Mouse (Mus musculus): ENCODE measurements at regions not wholly inside any gene's neighbourhood (a gene's known extent, or its start where the extent isn't known, plus 50 kb on each side); places are given as distances from the start of the nearest gene placed in this dataset.
A peak's percentile ranks its signal among the peaks of the same experiment; 100 is the strongest.

DNA sequence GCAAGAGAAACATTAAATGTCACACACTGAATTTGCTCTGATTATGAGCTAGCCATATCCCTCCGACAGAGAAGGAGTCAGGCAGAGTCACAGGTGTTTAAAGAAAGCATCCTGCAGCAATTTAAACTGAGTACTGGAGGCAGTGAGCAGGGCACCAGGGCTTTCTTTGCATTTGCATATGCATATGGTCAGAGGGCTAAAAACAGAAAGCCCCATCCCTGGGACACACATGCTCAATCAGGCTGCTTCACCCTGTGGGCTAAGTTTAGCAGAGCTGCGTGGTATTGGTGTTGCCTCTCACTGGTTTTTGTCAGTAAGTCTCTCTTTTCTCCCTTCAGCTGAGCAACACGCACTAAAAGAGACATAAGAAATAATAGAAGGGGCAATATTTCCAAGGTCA lies 289.9 kb upstream of the Rps6ka3 start:
- WGBS = 44% methylated on average over 3 of the region's 3 CpGs
- Histone ChIP-seq H3K4me3 (ENCODE audit: low read depth, low read length) (no peak overlapping the region), H3K9ac (ENCODE audit: low read length) (no peak overlapping the region), H3K4me2 (ENCODE audit: low read depth, low read length, severe bottlenecking) (no peak overlapping the region), H3K27me3 (ENCODE audit: control insufficient read depth, insufficient read depth, low read length) (peaks cover 5% of the 10 kb centered on the region; the same call in 1 of the 2 replicates), H3K27ac (ENCODE audit: low read depth, low read length) (no peak overlapping the region), H3K36me3 (ENCODE audit: control insufficient read depth, insufficient read depth, low read length) (no peaks in the 10 kb centered on the region), H3K4me1 (replicated peaks; ENCODE audit: control insufficient read depth, insufficient read depth, low read length) (no peaks in the 10 kb centered on the region), H3K9me3 (ENCODE audit: control insufficient read depth, low read length) (no peaks in the 10 kb centered on the region)
- ATAC-seq (replicated peaks; ENCODE audit: low FRiP score) = no peak
- no peak for DNase-seq (ENCODE audit: low spot score)

DNA sequence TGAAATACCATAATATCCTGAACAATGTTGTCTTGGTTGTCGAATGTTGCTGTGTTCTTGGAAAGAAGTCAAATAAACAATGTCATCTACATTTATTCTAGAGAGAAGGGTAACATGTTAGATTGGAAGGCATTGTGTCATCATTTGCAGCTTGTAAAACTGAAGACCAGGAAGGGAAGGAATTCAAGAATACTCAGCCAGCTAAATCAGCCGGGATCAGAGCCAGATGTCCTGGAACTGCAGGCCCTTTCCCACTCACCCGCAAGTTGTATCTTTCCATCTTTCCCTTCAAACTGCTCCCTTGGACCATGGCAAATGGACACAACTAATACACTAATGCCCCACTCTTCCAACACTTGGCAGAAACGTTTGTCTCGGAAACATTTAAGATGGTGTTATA lies 288.7 kb upstream of the Rps6ka3 start:
- no peaks in the 10 kb centered on the region for H3K9me3 ChIP-seq (ENCODE audit: control insufficient read depth, low read length)
- ATAC-seq (replicated peaks; ENCODE audit: low FRiP score) (no peak), DNase-seq (ENCODE audit: low spot score) (no peak)
- no peak overlapping the region for H3K27ac ChIP-seq (ENCODE audit: low read depth, low read length)
- H3K9ac ChIP-seq (ENCODE audit: low read length) = no peak overlapping the region
- no peaks in the 10 kb centered on the region for H3K36me3 ChIP-seq (ENCODE audit: control insufficient read depth, insufficient read depth, low read length)
- peaks cover 5% of the 10 kb centered on the region; the same call in 1 of the 2 replicates for H3K27me3 ChIP-seq (ENCODE audit: control insufficient read depth, insufficient read depth, low read length)
- H3K4me2 ChIP-seq (ENCODE audit: low read depth, low read length, severe bottlenecking) = no peak overlapping the region
- H3K4me1 ChIP-seq (replicated peaks; ENCODE audit: control insufficient read depth, insufficient read depth, low read length) = no peaks in the 10 kb centered on the region
- no peak overlapping the region for H3K4me3 ChIP-seq (ENCODE audit: low read depth, low read length)
- WGBS = 47% methylated on average over 5 of the region's 5 CpGs

DNA sequence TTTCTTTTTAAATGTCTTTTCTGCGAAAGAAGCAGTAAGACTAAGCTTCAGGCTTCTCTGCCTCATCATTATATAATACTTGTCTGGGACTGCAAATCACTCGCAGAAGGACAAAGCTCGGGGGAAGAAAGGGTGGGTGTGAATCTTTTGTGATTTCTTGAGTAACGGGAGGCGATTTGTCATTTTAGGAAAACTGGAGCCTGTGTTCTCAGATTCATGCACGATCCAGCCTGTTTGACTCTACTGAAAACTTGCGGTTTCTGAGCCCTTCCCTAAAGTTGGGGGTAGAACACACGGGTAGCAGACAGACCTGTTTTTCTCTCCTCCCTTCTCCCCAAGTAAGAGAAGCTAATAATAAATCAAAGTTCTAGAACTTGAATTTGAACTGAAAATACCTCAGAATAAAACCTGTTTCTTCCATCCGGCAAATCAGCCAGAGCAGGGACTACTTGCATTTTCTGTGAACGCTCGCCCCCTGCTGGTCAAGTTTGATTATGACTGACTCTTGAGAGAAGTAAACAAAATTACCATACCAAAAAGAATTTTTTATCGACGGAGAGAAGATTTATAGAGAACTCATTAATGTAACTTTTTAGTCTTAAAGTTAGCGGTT lies 288.2 kb upstream of the Rps6ka3 start:
- ATAC-seq (replicated peaks; ENCODE audit: low FRiP score) = no peak
- DNase-seq (ENCODE audit: low spot score) = peak; percentile 82
- no peak overlapping the region for H3K27ac ChIP-seq (ENCODE audit: low read depth, low read length)
- H3K36me3 ChIP-seq (ENCODE audit: control insufficient read depth, insufficient read depth, low read length) = no peaks in the 10 kb centered on the region
- no peak overlapping the region for H3K4me3 ChIP-seq (ENCODE audit: low read depth, low read length)
- H3K4me1 ChIP-seq (replicated peaks; ENCODE audit: control insufficient read depth, insufficient read depth, low read length) = no peaks in the 10 kb centered on the region
- 30% methylated on average over 14 of the region's 14 CpGs for WGBS
- no peaks in the 10 kb centered on the region for H3K9me3 ChIP-seq (ENCODE audit: control insufficient read depth, low read length)
- H3K4me2 ChIP-seq (ENCODE audit: low read depth, low read length, severe bottlenecking) = no peak overlapping the region
- no peak overlapping the region for H3K9ac ChIP-seq (ENCODE audit: low read length)
- peaks cover 5% of the 10 kb centered on the region; the same call in 1 of the 2 replicates for H3K27me3 ChIP-seq (ENCODE audit: control insufficient read depth, insufficient read depth, low read length)

DNA sequence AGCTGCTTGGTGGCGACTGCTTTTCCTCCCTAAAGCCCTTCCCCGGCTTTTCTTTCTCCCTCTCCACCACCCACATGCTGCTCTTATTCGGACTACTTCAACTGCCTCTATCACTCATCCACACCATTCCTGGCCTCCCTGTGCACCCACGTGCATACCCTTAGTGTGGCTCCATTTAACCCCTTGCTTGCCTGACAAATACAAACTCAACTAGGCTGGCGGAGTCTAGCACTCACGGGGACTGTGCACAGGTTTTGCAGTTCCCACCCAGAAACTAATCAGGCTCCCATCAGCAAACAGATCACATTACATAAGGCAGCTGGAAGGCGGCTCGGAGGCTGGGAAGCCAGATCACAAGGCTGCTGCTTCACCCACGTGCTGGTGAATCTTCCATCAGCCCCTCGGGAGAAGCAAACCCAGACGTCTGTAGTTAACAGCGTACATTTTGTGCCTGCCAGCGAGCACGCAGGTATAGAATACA lies 287.0 kb upstream of the Rps6ka3 start:
- Histone ChIP-seq H3K4me2 (ENCODE audit: low read depth, low read length, severe bottlenecking) (peak overlapping the region; percentile 43; the same call in 1 of the 2 replicates), H3K9ac (ENCODE audit: low read length) (no peak overlapping the region), H3K36me3 (ENCODE audit: control insufficient read depth, insufficient read depth, low read length) (no peaks in the 10 kb centered on the region), H3K4me3 (ENCODE audit: low read depth, low read length) (no peak overlapping the region), H3K9me3 (ENCODE audit: control insufficient read depth, low read length) (no peaks in the 10 kb centered on the region), H3K27ac (ENCODE audit: low read depth, low read length) (no peak overlapping the region), H3K27me3 (ENCODE audit: control insufficient read depth, insufficient read depth, low read length) (peaks cover 5% of the 10 kb centered on the region; the same call in 1 of the 2 replicates), H3K4me1 (replicated peaks; ENCODE audit: control insufficient read depth, insufficient read depth, low read length) (no peaks in the 10 kb centered on the region)
- 22% methylated on average over 14 of the region's 14 CpGs for WGBS
- peak; percentile 51 for DNase-seq (ENCODE audit: low spot score)
- ATAC-seq (replicated peaks; ENCODE audit: low FRiP score) = peak; percentile 62

DNA sequence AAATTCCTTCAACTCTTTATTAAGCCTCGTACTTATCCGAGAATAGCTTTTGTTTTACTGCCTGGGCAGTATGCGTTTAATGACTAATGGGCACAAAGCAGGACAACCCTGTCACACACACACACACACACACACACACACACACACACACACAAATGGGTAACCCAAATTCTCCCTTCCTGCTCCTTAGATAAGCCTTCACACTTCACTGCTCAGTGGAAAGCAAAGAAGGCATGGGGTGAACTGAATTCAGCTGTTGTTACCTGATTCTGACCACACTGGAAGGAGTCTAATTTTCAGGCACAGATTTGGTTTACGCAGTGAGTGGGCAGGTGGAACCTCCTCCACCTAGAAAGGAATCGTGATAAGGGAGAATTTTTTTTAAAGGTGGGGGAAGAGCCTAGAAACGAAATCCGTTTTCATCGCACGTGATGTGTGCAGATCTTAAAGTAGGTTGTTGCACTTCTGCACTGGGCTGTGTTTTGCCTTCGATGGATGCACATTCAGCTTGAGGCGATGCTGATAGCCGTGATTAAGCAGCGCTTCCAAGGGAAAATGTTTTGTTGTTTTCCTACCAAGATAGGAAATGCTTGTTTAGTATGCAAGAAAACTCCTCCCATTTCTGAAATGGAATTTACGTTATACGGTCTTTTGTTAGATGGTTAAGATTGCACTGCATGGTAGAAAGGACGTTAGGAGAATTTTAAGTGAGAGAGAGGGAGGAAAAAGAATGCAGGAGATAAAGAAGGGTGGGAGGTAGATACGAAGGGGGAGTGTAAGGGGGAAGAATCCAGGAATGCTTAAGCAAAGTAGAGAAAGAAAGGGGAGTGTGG lies 286.2 kb upstream of the Rps6ka3 start:
- Histone ChIP-seq H3K9me3 (ENCODE audit: control insufficient read depth, low read length) (no peaks in the 10 kb centered on the region), H3K9ac (ENCODE audit: low read length) (no peak overlapping the region), H3K4me2 (ENCODE audit: low read depth, low read length, severe bottlenecking) (peak overlapping the region; percentile 43), H3K27me3 (ENCODE audit: control insufficient read depth, insufficient read depth, low read length) (peaks cover 5% of the 10 kb centered on the region; the same call in 1 of the 2 replicates), H3K27ac (ENCODE audit: low read depth, low read length) (no peak overlapping the region), H3K36me3 (ENCODE audit: control insufficient read depth, insufficient read depth, low read length) (no peaks in the 10 kb centered on the region), H3K4me1 (replicated peaks; ENCODE audit: control insufficient read depth, insufficient read depth, low read length) (no peaks in the 10 kb centered on the region), H3K4me3 (ENCODE audit: low read depth, low read length) (no peak overlapping the region)
- 24% methylated on average over 17 of the region's 17 CpGs for WGBS
- no peak for DNase-seq (ENCODE audit: low spot score)
- ATAC-seq (replicated peaks; ENCODE audit: low FRiP score) = no peak; the same call in 1 of the 2 replicates

DNA sequence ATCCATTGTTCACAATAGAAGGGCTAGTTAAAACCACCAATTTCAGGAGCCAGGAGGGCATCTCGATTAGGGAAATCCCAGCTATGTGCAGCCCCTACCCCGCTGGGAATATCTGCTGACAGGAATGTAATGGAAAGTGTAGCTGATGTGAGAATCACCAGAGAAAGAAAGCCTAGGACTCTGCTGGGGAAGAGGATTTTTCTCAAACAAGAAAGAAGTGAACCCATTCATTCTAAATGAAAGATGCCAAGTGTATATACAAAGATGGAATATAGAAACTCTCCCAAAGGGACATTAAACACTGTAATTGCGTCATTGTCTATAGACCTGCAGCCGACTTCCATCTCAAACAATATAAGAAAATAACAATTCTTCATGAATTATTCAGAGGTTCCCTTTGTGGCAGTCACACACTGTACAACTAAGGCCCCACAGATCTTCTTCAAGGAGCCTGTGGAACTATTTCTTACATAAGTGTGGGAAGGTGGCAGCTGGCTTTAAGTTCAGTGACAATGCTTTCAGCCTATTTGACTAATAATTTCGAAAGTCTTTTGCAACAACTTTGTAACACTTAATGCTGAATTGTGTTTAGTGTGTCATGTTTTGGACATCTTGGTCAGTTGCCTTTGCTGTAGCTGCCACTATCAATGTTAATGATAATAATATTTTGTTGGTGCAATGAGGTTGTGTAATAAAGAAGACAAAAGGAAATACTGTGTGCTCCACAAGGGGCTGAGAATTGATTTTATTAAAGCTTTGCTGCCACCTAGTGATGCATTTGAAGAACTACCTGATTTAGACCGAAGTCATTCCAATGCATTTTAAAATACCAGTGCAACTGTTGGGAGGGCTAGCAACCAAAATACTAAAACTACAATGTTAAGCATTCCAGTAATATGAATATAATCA lies 285.4 kb upstream of the Rps6ka3 start:
- 24% methylated on average over 6 of the region's 6 CpGs for WGBS
- H3K4me2 ChIP-seq (ENCODE audit: low read depth, low read length, severe bottlenecking) = peak overlapping the region; percentile 43; the same call in 1 of the 2 replicates

DNA sequence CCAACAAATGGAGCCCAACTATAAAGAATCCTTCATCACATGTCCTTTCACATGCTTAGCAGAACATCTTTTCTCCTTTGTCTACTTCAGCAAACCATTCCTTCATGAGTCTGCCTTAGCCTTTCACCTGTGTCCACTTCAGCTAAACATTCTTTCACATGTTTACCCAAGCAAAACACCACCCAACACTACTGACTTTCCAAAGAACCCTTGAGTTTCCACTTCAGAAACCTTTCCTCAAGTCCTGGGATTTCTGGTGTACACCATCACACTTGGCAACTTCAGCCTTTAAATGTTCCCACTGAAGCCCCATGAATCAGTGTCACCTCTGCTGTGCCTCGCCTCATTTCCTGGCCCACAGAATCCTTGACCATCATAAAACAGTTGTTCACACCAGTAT lies 278.2 kb upstream of the Rps6ka3 start:
- H3K27me3 ChIP-seq (ENCODE audit: control insufficient read depth, insufficient read depth, low read length) = no peaks in the 10 kb centered on the region
- no peak overlapping the region for H3K4me2 ChIP-seq (ENCODE audit: low read depth, low read length, severe bottlenecking)
- DNase-seq (ENCODE audit: low spot score) = no peak
- H3K9ac ChIP-seq (ENCODE audit: low read length) = no peak overlapping the region
- no peaks in the 10 kb centered on the region for H3K4me1 ChIP-seq (replicated peaks; ENCODE audit: control insufficient read depth, insufficient read depth, low read length)
- H3K4me3 ChIP-seq (ENCODE audit: low read depth, low read length) = no peak overlapping the region
- H3K27ac ChIP-seq (ENCODE audit: low read depth, low read length) = no peak overlapping the region
- no peaks in the 10 kb centered on the region for H3K9me3 ChIP-seq (ENCODE audit: control insufficient read depth, low read length)
- WGBS = 76% methylated on average over 1 of the region's 1 CpGs
- ATAC-seq (replicated peaks; ENCODE audit: low FRiP score) = no peak
- no peaks in the 10 kb centered on the region for H3K36me3 ChIP-seq (ENCODE audit: control insufficient read depth, insufficient read depth, low read length)

More for the DNA sequence above, 285.4 kb upstream of the Rps6ka3 start:
- DNase-seq (ENCODE audit: low spot score) (no peak), ATAC-seq (replicated peaks; ENCODE audit: low FRiP score) (peak; percentile 66)
- Histone ChIP-seq H3K4me3 (ENCODE audit: low read depth, low read length) (no peak overlapping the region), H3K27me3 (ENCODE audit: control insufficient read depth, insufficient read depth, low read length) (peaks cover 5% of the 10 kb centered on the region; the same call in 1 of the 2 replicates), H3K27ac (ENCODE audit: low read depth, low read length) (no peak overlapping the region), H3K9me3 (ENCODE audit: control insufficient read depth, low read length) (no peaks in the 10 kb centered on the region), H3K9ac (ENCODE audit: low read length) (no peak overlapping the region), H3K4me1 (replicated peaks; ENCODE audit: control insufficient read depth, insufficient read depth, low read length) (no peaks in the 10 kb centered on the region), H3K36me3 (ENCODE audit: control insufficient read depth, insufficient read depth, low read length) (no peaks in the 10 kb centered on the region)

DNA sequence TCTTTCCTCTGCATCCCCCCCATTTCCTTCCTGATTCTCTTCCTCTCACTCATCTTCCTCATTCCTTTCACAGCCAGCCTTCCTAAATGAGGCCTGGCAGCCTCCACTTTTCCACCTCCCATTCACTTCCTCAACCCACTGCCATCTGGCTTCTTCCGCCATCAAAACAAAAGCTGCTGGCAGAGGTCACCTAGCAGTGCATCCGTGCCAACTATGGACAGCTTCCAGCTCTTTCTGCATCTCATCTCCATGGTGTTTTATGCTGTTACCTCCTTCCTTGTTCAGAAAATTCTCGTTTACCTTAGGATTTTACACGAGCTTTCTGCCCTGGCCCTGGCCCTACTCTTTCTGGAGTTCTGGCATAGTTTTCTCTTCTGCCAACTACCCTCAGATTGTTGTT lies 262.9 kb upstream of the Rps6ka3 start:
- WGBS = 79% methylated on average over 4 of the region's 4 CpGs
- no peak for DNase-seq (ENCODE audit: low spot score)
- no peak overlapping the region for H3K4me3 ChIP-seq (ENCODE audit: low read depth, low read length)

More for the DNA sequence above, 262.9 kb upstream of the Rps6ka3 start:
- Histone ChIP-seq H3K27ac (ENCODE audit: low read depth, low read length) (no peak overlapping the region), H3K36me3 (ENCODE audit: control insufficient read depth, insufficient read depth, low read length) (no peaks in the 10 kb centered on the region), H3K9ac (ENCODE audit: low read length) (no peak overlapping the region), H3K4me2 (ENCODE audit: low read depth, low read length, severe bottlenecking) (no peak overlapping the region), H3K9me3 (ENCODE audit: control insufficient read depth, low read length) (no peaks in the 10 kb centered on the region), H3K27me3 (ENCODE audit: control insufficient read depth, insufficient read depth, low read length) (no peaks in the 10 kb centered on the region), H3K4me1 (replicated peaks; ENCODE audit: control insufficient read depth, insufficient read depth, low read length) (no peaks in the 10 kb centered on the region)
- ATAC-seq (replicated peaks; ENCODE audit: low FRiP score) = no peak
